Mouse (Mus musculus) erythroblast, embryonic 14.5 days (primary cell): ENCODE data around the gene Crk.

ENCODE experiments used
- GATA1 ChIP-seq: IDR thresholded peaks from 2 replicates; pipeline ENCODE4 v1.6.1; 2012; ENCODE audit warnings: low read length, inconsistent platforms, mixed read lengths
- TAL1 ChIP-seq: IDR thresholded peaks from 3 replicates; pipeline ENCODE4 v1.6.1; 2012; ENCODE audit warnings: low read length, inconsistent platforms, mixed read lengths

DNA sequence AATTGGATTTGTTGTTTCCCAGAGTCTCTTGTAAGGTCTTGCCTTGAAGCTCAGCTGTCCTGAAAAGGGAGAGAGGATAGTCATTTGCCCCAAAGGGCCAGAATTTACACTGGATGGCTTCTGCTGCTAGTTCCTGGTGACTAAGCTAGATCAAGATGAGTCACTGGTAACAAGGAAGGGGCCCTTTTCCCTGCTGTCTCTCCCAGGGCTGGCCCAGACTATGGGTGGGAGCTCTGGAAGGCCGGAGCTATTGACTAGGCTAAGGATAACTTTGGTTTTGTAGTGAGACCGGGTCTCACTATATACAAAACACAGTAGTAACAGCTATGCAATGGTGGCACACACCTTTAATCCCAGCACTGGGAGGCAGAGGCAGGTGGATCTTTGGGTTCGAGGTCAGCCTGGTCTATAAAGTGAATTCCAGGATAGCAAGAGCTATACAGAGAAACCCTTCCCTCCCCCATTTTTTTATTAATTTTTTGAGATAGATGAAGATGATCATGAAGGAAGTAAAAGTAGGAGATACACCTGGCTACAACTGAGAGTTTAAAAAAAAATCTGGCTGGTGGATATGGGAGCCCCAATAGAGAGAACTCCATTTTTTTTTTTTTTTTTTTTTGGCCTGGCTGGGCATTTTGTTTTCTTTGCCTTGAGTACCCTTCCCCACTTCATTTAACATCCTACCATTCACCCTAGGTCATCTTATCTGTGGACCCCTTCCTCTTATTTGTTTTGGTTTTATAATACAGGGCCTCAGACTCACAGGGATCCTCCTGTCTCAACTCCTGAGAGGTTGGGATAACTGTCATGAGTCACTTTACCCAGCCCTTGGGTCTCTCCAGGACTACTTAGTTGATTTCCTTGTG is 945 bp upstream of the Crk start:
- no peak for TF ChIP-seq GATA1
- TF ChIP-seq TAL1: no peak
